Mouse (Mus musculus) C2C12 (cell line): ENCODE results near the gene Gm28035. TPM values are rescaled to one million over a fixed set of nuclear protein-coding genes. Genes with fewer than 3 reads are reported as not detected.

ENCODE experiments used
- H3K27me3 ChIP-seq: one replicate; pipeline ENCODE4 v1.6.1; 2011; ENCODE audit not compliant: control insufficient read depth, insufficient read depth, insufficient read length
- H3K36me3 ChIP-seq: one replicate; pipeline ENCODE4 v1.6.1; 2011; ENCODE audit not compliant: control insufficient read depth, insufficient read depth
- H3K4me3 ChIP-seq: one replicate; pipeline ENCODE4 v1.5.1; 2011; ENCODE audit warnings: mild to moderate bottlenecking, control low read depth; ENCODE audit not compliant: poor library complexity, insufficient read depth, severe bottlenecking
- H3K79me2 ChIP-seq: one replicate; pipeline ENCODE4 v1.6.1; 2011; ENCODE audit not compliant: control insufficient read depth, insufficient read depth
- H3K79me3 ChIP-seq: one replicate; pipeline ENCODE4 v1.6.1; 2011; ENCODE audit warnings: low read depth, control low read depth
- H3ac ChIP-seq: one replicate; pipeline ENCODE3; 2011; ENCODE audit warnings: low read depth; ENCODE audit not compliant: control insufficient read depth, insufficient read length
- CEBPB ChIP-seq: IDR thresholded peaks from one replicate; pipeline ENCODE4 v1.6.1; 2011; ENCODE audit warnings: low read depth, mild to moderate bottlenecking, control low read depth, moderate library complexity
- CTCF ChIP-seq: IDR thresholded peaks from one replicate; pipeline ENCODE4 v1.5.1; 2011; ENCODE audit not compliant: control insufficient read depth, insufficient read depth, insufficient read length
- FOSL1 ChIP-seq: IDR thresholded peaks from one replicate; pipeline ENCODE4 v1.8.0; 2011; ENCODE audit warnings: mild to moderate bottlenecking, low read length; ENCODE audit not compliant: poor library complexity, insufficient read depth, severe bottlenecking
- MAX ChIP-seq: IDR thresholded peaks from one replicate; pipeline ENCODE4 v1.6.1; 2011; ENCODE audit warnings: mild to moderate bottlenecking, control low read depth
- MYOD1 ChIP-seq: IDR thresholded peaks from one replicate; pipeline ENCODE4 v1.6.1; 2011; ENCODE audit warnings: low read depth; ENCODE audit not compliant: control insufficient read depth, insufficient read length
- MYOG ChIP-seq: IDR thresholded peaks from one replicate; pipeline ENCODE4 v1.6.1; 2011; ENCODE audit not compliant: control insufficient read depth, insufficient read length; ENCODE audit errors: extremely low read depth
- USF1 ChIP-seq: IDR thresholded peaks from one replicate; pipeline ENCODE4 v1.6.1; 2011; ENCODE audit warnings: low read depth, mild to moderate bottlenecking, control low read depth, moderate library complexity
- polyA plus RNA-seq: library from polyadenylated mRNA; unstranded; fragments of >200 nt; fragmentation: generic; extraction: Trizol; gene quantifications from one replicate; pipeline ENCODE4 v1.2.1, GENCODE M21; 2012; ENCODE audit warnings: missing spikeins

Gm28035 gene
- polyA plus RNA-seq, 1 experiment, result 0.01 TPM

DNA sequence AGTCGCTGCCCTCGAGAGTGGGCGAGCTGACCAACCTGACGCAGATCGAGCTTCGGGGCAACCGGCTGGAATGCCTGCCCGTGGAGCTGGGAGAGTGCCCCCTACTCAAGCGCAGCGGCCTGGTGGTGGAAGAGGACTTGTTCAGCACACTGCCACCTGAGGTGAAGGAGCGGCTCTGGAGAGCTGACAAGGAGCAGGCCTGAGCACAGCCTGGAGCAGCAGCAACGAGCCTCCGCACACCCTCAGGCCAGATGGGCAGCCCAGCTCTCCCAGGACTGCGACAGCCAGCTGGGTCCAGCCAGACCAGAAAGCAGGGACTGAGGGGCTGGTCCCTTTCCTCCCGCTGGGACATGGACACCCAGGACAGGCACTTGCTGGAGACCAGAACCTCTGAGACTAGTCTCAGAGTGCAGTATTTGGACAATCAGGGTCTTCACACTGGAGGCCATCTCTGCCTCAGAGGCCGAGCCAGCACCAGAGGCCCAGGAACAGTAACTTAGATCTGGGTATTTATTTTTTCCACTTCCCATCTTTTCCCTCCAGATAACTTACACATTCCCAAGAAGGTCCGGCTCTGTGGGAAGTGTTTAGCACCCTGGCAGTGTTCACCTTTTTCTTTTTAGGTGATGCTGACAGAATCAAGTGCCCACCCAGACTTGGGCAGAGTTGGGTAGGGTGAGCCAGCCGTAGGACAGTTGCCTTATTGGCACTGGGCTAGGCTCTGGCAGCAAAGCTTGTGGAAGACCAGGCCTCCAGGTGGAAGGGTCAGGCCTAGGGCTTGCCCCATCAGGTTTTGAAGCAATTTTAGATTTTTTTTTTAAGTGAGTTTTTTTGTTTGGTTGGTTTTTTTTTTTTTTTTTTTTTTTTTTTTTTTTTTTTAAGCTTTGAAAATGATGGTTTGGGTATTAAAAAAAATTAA lies 21.8 kb downstream of the Gm28035 start:
- Histone ChIP-seq H3K36me3 (peaks cover 73% of the 10 kb centered on the region), H3ac (no peak overlapping the region)
- TF ChIP-seq FOSL1, result no peak
- TF ChIP-seq CEBPB, result no peak
- no peak for TF ChIP-seq MYOG
- TF ChIP-seq MYOD1, result no peak
- TF ChIP-seq CTCF, result no peak
- TF ChIP-seq USF1, result no peak
- no peak for TF ChIP-seq MAX

DNA sequence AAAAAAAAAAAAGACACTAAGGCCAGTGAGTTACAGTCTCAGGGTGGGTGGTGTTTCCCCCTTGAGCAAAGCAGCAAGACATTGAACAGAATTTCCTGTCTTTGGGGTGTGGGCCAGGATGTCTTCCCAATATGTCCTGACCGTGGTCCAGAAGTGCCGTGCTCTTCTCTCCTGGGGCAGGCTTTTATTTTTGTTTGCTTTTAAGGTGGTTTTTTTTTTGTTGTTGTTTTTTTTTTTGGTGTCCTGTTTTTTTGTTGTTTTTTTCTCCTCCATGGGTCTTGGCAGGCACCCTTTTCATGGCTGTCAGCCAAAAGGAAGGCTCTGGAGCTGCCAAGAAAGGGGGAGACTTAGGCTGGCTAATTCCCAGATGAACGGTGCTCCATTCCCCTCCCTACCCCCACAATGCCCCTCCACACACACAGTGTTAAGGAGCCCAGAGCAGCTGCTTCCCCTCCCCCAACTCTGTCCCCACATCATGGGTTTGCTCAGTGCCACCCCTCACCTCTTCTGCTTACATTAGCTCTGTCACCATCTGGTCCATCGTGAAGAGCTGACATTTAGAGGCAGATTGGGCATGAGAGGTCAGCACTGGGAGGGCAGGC lies 22.6 kb downstream of the Gm28035 start:
- H3K79me3 ChIP-seq, result peaks cover 32% of the 10 kb centered on the region
- H3K36me3 ChIP-seq, result peaks cover 65% of the 10 kb centered on the region
- H3K79me2 ChIP-seq, result peaks cover 56% of the 10 kb centered on the region
- no peak overlapping the region for H3ac ChIP-seq
- no peak for TF ChIP-seq MYOD1
- H3K4me3 ChIP-seq, result no peak overlapping the region
- no peaks in the 10 kb centered on the region for H3K27me3 ChIP-seq

More for the DNA sequence above, 21.8 kb downstream of the Gm28035 start:
- no peaks in the 10 kb centered on the region for H3K27me3 ChIP-seq
- H3K79me2 ChIP-seq, result peaks cover 64% of the 10 kb centered on the region
- no peak overlapping the region for H3K4me3 ChIP-seq
- H3K79me3 ChIP-seq, result peaks cover 38% of the 10 kb centered on the region

DNA sequence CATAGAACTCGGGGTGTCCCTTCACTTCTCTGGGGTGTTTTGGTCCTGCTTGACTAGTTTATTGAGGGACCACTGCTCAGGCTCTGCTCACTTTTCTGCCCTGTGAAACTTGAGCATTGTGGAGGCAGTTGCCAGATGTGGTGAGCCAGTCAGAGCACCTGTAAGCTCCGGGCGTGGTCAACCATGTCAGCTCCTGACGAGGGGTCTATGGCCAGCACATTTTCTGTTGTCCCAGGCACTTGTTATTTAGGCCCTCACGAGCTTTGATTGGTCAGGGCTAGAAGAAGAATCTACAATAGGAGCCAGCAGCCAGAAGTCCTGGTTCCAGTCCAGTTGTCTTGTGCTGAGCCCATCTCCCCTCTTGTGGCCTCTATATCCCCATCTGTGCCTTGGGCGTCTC lies 23.4 kb downstream of the Gm28035 start:
- Histone ChIP-seq H3ac (no peak overlapping the region), H3K4me3 (no peak overlapping the region), H3K27me3 (no peaks in the 10 kb centered on the region), H3K79me3 (peaks cover 30% of the 10 kb centered on the region), H3K79me2 (peaks cover 48% of the 10 kb centered on the region), H3K36me3 (peaks cover 61% of the 10 kb centered on the region)
- TF ChIP-seq MYOD1, result no peak
- no peak for TF ChIP-seq FOSL1
- no peak for TF ChIP-seq MYOG
- no peak for TF ChIP-seq CTCF
- TF ChIP-seq USF1, result no peak
- no peak for TF ChIP-seq MAX

DNA sequence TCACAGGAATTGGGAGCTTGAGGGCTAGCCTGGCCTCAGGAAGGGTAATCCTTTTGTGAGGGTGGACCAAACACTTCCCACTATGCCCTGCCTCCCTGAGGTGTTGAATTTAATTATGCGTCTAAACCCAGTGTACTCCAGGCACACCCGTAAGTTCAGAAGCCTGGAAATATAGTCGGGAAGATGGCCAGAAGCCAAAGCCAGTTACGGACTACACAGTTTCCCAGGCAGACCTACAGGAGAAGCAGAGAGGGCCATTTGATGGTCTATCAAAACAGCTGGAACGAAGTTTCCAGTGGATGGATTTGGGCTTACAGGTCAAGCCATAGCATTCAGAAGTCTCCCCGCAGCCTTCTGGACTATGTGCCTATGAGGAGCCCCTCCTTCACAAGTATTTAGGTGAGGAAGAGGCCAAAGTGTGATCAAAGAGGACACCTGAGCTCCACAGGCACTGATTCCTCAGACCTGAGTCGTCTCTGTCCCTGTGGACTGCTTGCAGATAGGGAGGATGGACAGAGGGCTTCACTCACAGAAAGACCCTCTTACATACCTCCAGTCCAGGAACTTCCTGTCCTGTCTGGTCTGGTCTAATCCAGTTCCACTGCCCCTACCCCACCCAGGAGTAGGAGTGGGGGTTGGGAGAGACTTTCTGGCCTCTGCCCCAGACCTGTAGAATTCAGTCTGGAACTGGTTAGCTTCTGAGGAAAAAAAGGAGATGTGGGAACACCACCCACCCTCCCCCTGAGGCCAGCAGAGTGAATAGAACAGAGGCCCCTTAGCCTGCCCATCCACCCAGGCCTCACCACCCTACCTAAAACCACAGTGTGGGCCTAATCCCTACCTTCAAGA lies 24.5 kb downstream of the Gm28035 start:
- Histone ChIP-seq H3K79me3 (peaks cover 19% of the 10 kb centered on the region), H3K27me3 (no peaks in the 10 kb centered on the region), H3K4me3 (no peak overlapping the region), H3K36me3 (peaks cover 54% of the 10 kb centered on the region), H3K79me2 (peaks cover 37% of the 10 kb centered on the region), H3ac (no peak overlapping the region)
- TF ChIP-seq MYOD1 (no peak), MAX (no peak)

DNA sequence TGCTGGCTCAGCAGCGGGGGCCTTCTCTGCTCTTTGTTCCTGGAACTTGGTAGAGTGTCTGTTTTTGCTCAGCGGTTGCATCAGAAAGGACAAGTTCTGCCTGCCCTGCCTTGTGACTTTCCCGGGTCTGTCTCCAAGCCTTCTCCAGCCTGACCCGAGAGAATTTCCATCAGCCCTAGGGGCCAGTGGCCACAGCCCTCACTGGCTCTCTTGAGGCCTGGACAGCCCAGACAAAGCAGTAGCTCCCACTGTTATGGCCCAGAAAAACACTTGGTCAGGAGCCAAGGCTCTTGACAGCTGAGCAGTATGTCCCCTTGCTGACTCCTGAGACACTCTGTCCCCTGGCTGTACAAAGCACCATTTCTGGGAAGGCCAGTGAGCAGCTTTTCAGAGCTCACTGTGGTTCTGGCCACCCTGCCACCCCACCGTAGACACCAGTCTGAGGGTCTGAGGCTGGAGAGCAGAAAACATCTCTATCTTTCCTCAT lies 25.4 kb downstream of the Gm28035 start, which contains the start of gene Phyhd1:
Gene Phyhd1 (plus strand): TSS at position 437 of the 487 bp plus-strand sequence.
- Histone ChIP-seq H3K79me2 (peaks cover 28% of the 10 kb centered on the region), H3K4me3 (no peak within 1 kb of the TSS), H3K36me3 (peaks cover 44% of the 10 kb centered on the region), H3K27me3 (no peaks in the 10 kb centered on the region), H3ac (no peak within 1 kb of the TSS), H3K79me3 (peaks cover 10% of the 10 kb centered on the region)
- TF ChIP-seq MYOG (no peak), MYOD1 (no peak), MAX (no peak), USF1 (no peak), CEBPB (no peak)

DNA sequence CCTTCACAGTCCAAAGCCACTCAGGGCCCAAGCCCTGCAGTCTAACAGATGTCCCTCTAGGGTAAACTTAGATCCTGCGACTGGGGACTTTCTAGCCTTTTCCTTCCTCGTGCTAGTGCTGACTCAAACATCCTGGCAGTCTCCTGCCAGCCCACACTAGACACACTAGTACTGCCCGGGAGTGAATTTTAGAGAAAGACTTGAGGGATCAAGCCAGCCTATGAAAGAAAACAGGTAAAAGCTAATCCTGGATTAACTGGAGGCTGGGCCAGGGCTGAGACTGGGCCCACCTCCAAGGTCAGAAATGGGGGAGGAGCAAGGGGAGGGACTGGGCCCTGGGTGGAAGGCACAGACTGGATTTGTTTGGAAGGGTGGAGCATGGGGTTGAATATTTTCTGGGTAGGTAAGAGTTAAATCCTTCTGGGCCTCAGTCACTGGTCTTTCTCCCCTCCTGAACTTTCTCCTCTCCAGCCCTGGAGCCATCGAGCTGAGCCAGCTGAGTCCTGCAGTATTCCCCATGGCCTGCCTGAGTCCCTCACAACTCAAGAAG lies 26.1 kb downstream of the Gm28035 start:
- TF ChIP-seq USF1, result no peak
- TF ChIP-seq CTCF, result no peak
- TF ChIP-seq CEBPB, result no peak
- TF ChIP-seq MYOD1, result no peak
- TF ChIP-seq FOSL1, result no peak
- TF ChIP-seq MAX, result no peak
- TF ChIP-seq MYOG, result no peak
- H3K36me3 ChIP-seq, result peaks cover 38% of the 10 kb centered on the region
- H3K79me2 ChIP-seq, result peaks cover 21% of the 10 kb centered on the region
- peaks cover 3% of the 10 kb centered on the region for H3K79me3 ChIP-seq
- H3ac ChIP-seq, result no peak overlapping the region
- no peaks in the 10 kb centered on the region for H3K27me3 ChIP-seq
- H3K4me3 ChIP-seq, result no peak overlapping the region
